In genomic region chr2:151000402-151001178, GRCm38 (mm10) we compare ENCODE assay signal across 8 mouse cellular contexts. TPM values are rescaled to one million over a fixed set of nuclear protein-coding genes. Genes with fewer than 3 reads are reported as not detected.
DNase-seq lines count a peak whose midpoint lies in the region; ATAC-seq lines count a peak whose summit lies in the region.

No protein-coding gene starts in this region.

- H3K4me3 ChIP-seq in limb, embryonic 13.5 days: no peak overlapping the region
- no peak overlapping the region for H3K4me3 ChIP-seq in midbrain, embryonic 16.5 days (ENCODE audit: low read depth, low read length)

- no peak overlapping the region for H3K9ac ChIP-seq in limb, embryonic 13.5 days
- H3K9ac ChIP-seq in midbrain, embryonic 16.5 days (ENCODE audit: low read depth, low read length): no peak overlapping the region

- no peaks in the 10 kb centered on the region for H3K27me3 ChIP-seq in limb, embryonic 13.5 days
- no peaks in the 10 kb centered on the region for H3K27me3 ChIP-seq in midbrain, embryonic 16.5 days (ENCODE audit: control insufficient read depth, insufficient read depth, low read depth, low read length)

- WGBS in limb, embryonic 13.5 days: 49% methylated on average over 7 of the region's 7 CpGs
- WGBS in midbrain, embryonic 16.5 days: 38% methylated on average over 7 of the region's 7 CpGs

- peak; percentile 54; the same call in 1 of the 2 replicates for ATAC-seq in limb, embryonic 13.5 days (ENCODE audit: low FRiP score, low read depth)
- peak; percentile 94 for ATAC-seq in midbrain, embryonic 16.5 days

- DNase-seq in A20 (ENCODE audit: low read depth, low spot score) (peak; percentile 57), MN1 (ENCODE audit: low spot score) (peak; percentile 65)
- DNase-seq in cerebellum, postnatal 25 days: peak; percentile 47 to 78
- DNase-seq in gastrocnemius, postnatal 10 days: peak; percentile 41
- DNase-seq in kidney, adult 8-10 months: peak; percentile 50 to 64
- peak; percentile 17 for DNase-seq in thymus, postnatal 25 days

- peaks cover 17% of the 10 kb centered on the region for H3K4me1 ChIP-seq in limb, embryonic 13.5 days
- no peaks in the 10 kb centered on the region for H3K4me1 ChIP-seq in midbrain, embryonic 16.5 days (ENCODE audit: control insufficient read depth, insufficient read depth, low read length)

- H3K9me3 ChIP-seq in limb, embryonic 13.5 days: no peaks in the 10 kb centered on the region
- H3K9me3 ChIP-seq in midbrain, embryonic 16.5 days (replicated peaks; ENCODE audit: control insufficient read depth, low read length, poor library complexity, severe bottlenecking): no peaks in the 10 kb centered on the region

- no peak overlapping the region for H3K4me2 ChIP-seq in limb, embryonic 13.5 days (replicated peaks)
- no peak overlapping the region for H3K4me2 ChIP-seq in midbrain, embryonic 16.5 days (ENCODE audit: low read length)

- no peak overlapping the region for H3K27ac ChIP-seq in limb, embryonic 13.5 days
- H3K27ac ChIP-seq in midbrain, embryonic 16.5 days (ENCODE audit: low read length): no peak overlapping the region

- H3K36me3 ChIP-seq in limb, embryonic 13.5 days: no peaks in the 10 kb centered on the region
- no peaks in the 10 kb centered on the region for H3K36me3 ChIP-seq in midbrain, embryonic 16.5 days (ENCODE audit: control insufficient read depth, insufficient read depth, low read length)

RNA-seq across cellular contexts. Expression of gene Ninl, which starts 38.6 kb away (rescaled TPM):
- 1 to 10 TPM in 1 of 2 experiments, under 1 TPM in 1; 0.99 to 1.4 TPM for total RNA-seq in gastrocnemius, postnatal 10 days (2021)
- 8.6 and 9.8 TPM in 2 replicates for polyA plus RNA-seq in limb, embryonic 13.5 days (2015; fragmentation: Nextera tagmentation; extraction: Ambion mirVana)
- 3.8 and 4.8 TPM in 2 replicates for polyA plus RNA-seq in midbrain, embryonic 16.5 days (2015; fragmentation: Nextera tagmentation; extraction: Ambion mirVana)

RNA-seq across cellular contexts. Expression of gene Nanp, which starts 38.6 kb away (rescaled TPM):
- 1 to 10 TPM; 5.6 to 7.6 TPM for total RNA-seq in gastrocnemius, postnatal 10 days (2021)
- 49.4 and 51.4 TPM in 2 replicates for polyA plus RNA-seq in limb, embryonic 13.5 days (2015; fragmentation: Nextera tagmentation; extraction: Ambion mirVana)
- polyA plus RNA-seq in midbrain, embryonic 16.5 days (2015; fragmentation: Nextera tagmentation; extraction: Ambion mirVana): 35.6 and 37.0 TPM in 2 replicates
